Mouse (Mus musculus) bone marrow macrophage, adult 2 months (primary cell): ENCODE measurements around the gene Eif4a2.

Source experiments
- CTCF ChIP-seq: IDR thresholded peaks from 2 replicates; pipeline ENCODE4 v1.5.1; 2012; ENCODE audit warnings: low read depth, mild to moderate bottlenecking, low read length, moderate library complexity
- POLR2A ChIP-seq: IDR thresholded peaks from 2 replicates; pipeline ENCODE4 v1.6.1; 2012; ENCODE audit warnings: mild to moderate bottlenecking, low read depth, low read length, borderline replicate concordance

- no peak for TF ChIP-seq CTCF
- TF ChIP-seq POLR2A, result no peak
These were observed 1.1 kb upstream of the Eif4a2 start for GRCm38 (mm10) chr16:23106121-23106520.
